Mouse (Mus musculus): Measurements from ENCODE around the gene Alkbh1. TPM values are rescaled to one million over a fixed set of nuclear protein-coding genes. Genes with fewer than 3 reads are reported as not detected.

Gene Alkbh1
- polyA plus RNA-seq, 1 experiment from 2014 or later = 36.1 TPM

- Histone ChIP-seq H3K9me3 (ENCODE audit: control insufficient read depth, low read length) (no peaks in the 10 kb centered on the region), H3K27me3 (ENCODE audit: control insufficient read depth, insufficient read depth, low read length) (no peaks in the 10 kb centered on the region), H3K4me2 (ENCODE audit: low read length) (no peak overlapping the region), H3K27ac (replicated peaks in 1 of 2; ENCODE audit: control insufficient read depth in 1 of 2, insufficient read depth in 1 of 2, low read depth in 2 of 2, low read length in 2 of 2) (no peak overlapping the region), H3K4me3 (ENCODE audit: control insufficient read depth in 1 of 2, insufficient read depth in 1 of 2, low read depth in 1 of 2, low read length in 2 of 2) (no peak overlapping the region), H3K4me1 (ENCODE audit: control insufficient read depth in 2 of 2, insufficient read depth in 2 of 2, low read length in 2 of 2) (no peaks in the 10 kb centered on the region), H3K36me3 (ENCODE audit: control insufficient read depth, insufficient read depth, low read length) (peaks cover 80% of the 10 kb centered on the region), H3K9ac (ENCODE audit: low read length) (no peak overlapping the region)
- WGBS = 79% methylated on average over 6 of the region's 6 CpGs
- ATAC-seq (ENCODE audit: insufficient number of reproducible peaks, insufficient read depth, low FRiP score, low read depth) = no peak
Observed at GRCm38 (mm10) chr12:87464678-87465297, 21.0 kb upstream of the Alkbh1 start.

GRCm38 (mm10) chr12:87449456-87449855 is 5.6 kb upstream of the Alkbh1 start:
- Histone ChIP-seq H3K27ac (replicated peaks in 1 of 2; ENCODE audit: control insufficient read depth in 1 of 2, insufficient read depth in 1 of 2, low read depth in 2 of 2, low read length in 2 of 2) (no peak overlapping the region), H3K4me3 (ENCODE audit: control insufficient read depth in 1 of 2, insufficient read depth in 1 of 2, low read depth in 1 of 2, low read length in 2 of 2) (no peak overlapping the region), H3K4me1 (ENCODE audit: control insufficient read depth in 2 of 2, insufficient read depth in 2 of 2, low read length in 2 of 2) (peaks cover 0 to 3% of the 10 kb centered on the region in 2 experiments; a peak in 1 of 4 replicates), H3K4me2 (ENCODE audit: low read length) (no peak overlapping the region), H3K9me3 (ENCODE audit: control insufficient read depth, low read length) (no peaks in the 10 kb centered on the region), H3K27me3 (ENCODE audit: control insufficient read depth, insufficient read depth, low read length) (no peaks in the 10 kb centered on the region), H3K36me3 (ENCODE audit: control insufficient read depth, insufficient read depth, low read length) (peaks cover 85% of the 10 kb centered on the region), H3K9ac (ENCODE audit: low read length) (no peak overlapping the region)
- no peak for ATAC-seq (ENCODE audit: insufficient number of reproducible peaks, insufficient read depth, low FRiP score, low read depth)
- 86% methylated on average over 9 of the region's 9 CpGs for WGBS

GRCm38 (mm10) chr12:87444211-87444610 is 394 bp upstream of the Alkbh1 start:
- Histone ChIP-seq H3K4me3 (ENCODE audit: control insufficient read depth in 1 of 2, insufficient read depth in 1 of 2, low read depth in 1 of 2, low read length in 2 of 2) (peak overlapping the region; percentile 57 to 99), H3K4me2 (ENCODE audit: low read length) (peak overlapping the region; percentile 81), H3K27me3 (ENCODE audit: control insufficient read depth, insufficient read depth, low read length) (no peaks in the 10 kb centered on the region), H3K9ac (ENCODE audit: low read length) (peak overlapping the region; percentile 98), H3K27ac (replicated peaks in 1 of 2; ENCODE audit: control insufficient read depth in 1 of 2, insufficient read depth in 1 of 2, low read depth in 2 of 2, low read length in 2 of 2) (no peak overlapping the region), H3K36me3 (ENCODE audit: control insufficient read depth, insufficient read depth, low read length) (peaks cover 59% of the 10 kb centered on the region), H3K4me1 (ENCODE audit: control insufficient read depth in 2 of 2, insufficient read depth in 2 of 2, low read length in 2 of 2) (peaks cover 0 to 18% of the 10 kb centered on the region in 2 experiments; a peak in 2 of 4 replicates), H3K9me3 (ENCODE audit: control insufficient read depth, low read length) (no peaks in the 10 kb centered on the region)
- no peak for ATAC-seq (ENCODE audit: insufficient number of reproducible peaks, insufficient read depth, low FRiP score, low read depth)
- 3% methylated on average over 16 of the region's 16 CpGs for WGBS

GRCm38 (mm10) chr12:87443115-87443699 is 610 bp downstream of the Alkbh1 start:
- H3K9ac ChIP-seq (ENCODE audit: low read length) = peak overlapping the region; percentile 98
- peaks cover 59% of the 10 kb centered on the region for H3K36me3 ChIP-seq (ENCODE audit: control insufficient read depth, insufficient read depth, low read length)

GRCm38 (mm10) chr12:87442177-87443114 is 1.4 kb downstream of the Alkbh1 start:
- H3K4me2 ChIP-seq (ENCODE audit: low read length) = peak overlapping the region; percentile 81
- H3K4me1 ChIP-seq (ENCODE audit: control insufficient read depth in 2 of 2, insufficient read depth in 2 of 2, low read length in 2 of 2) = peaks cover 0 to 18% of the 10 kb centered on the region in 2 experiments; a peak in 2 of 4 replicates
- H3K27me3 ChIP-seq (ENCODE audit: control insufficient read depth, insufficient read depth, low read length) = no peaks in the 10 kb centered on the region
- H3K4me3 ChIP-seq (ENCODE audit: control insufficient read depth in 1 of 2, insufficient read depth in 1 of 2, low read depth in 1 of 2, low read length in 2 of 2) = peak overlapping the region; percentile 98 to 99
- peak overlapping the region; percentile 63 to 86 for H3K27ac ChIP-seq (replicated peaks in 1 of 2; ENCODE audit: control insufficient read depth in 1 of 2, insufficient read depth in 1 of 2, low read depth in 2 of 2, low read length in 2 of 2)
- no peak for ATAC-seq (ENCODE audit: insufficient number of reproducible peaks, insufficient read depth, low FRiP score, low read depth)
- H3K9ac ChIP-seq (ENCODE audit: low read length) = peak overlapping the region; percentile 98
- no peaks in the 10 kb centered on the region for H3K9me3 ChIP-seq (ENCODE audit: control insufficient read depth, low read length)
- 20% methylated on average over 12 of the region's 12 CpGs for WGBS
- H3K36me3 ChIP-seq (ENCODE audit: control insufficient read depth, insufficient read depth, low read length) = peaks cover 59% of the 10 kb centered on the region

More at GRCm38 (mm10) chr12:87443115-87443699, 610 bp downstream of the Alkbh1 start:
- Histone ChIP-seq H3K9me3 (ENCODE audit: control insufficient read depth, low read length) (no peaks in the 10 kb centered on the region), H3K4me2 (ENCODE audit: low read length) (peak overlapping the region; percentile 81), H3K4me3 (ENCODE audit: control insufficient read depth in 1 of 2, insufficient read depth in 1 of 2, low read depth in 1 of 2, low read length in 2 of 2) (peak overlapping the region; percentile 98 to 99), H3K27me3 (ENCODE audit: control insufficient read depth, insufficient read depth, low read length) (no peaks in the 10 kb centered on the region), H3K27ac (replicated peaks in 1 of 2; ENCODE audit: control insufficient read depth in 1 of 2, insufficient read depth in 1 of 2, low read depth in 2 of 2, low read length in 2 of 2) (peak overlapping the region; percentile 84 to 86), H3K4me1 (ENCODE audit: control insufficient read depth in 2 of 2, insufficient read depth in 2 of 2, low read length in 2 of 2) (peaks cover 0 to 18% of the 10 kb centered on the region in 2 experiments; a peak in 2 of 4 replicates)
- peak; percentile 65 for ATAC-seq (ENCODE audit: insufficient number of reproducible peaks, insufficient read depth, low FRiP score, low read depth)
- under 1% methylated on average over 33 of the region's 33 CpGs for WGBS

- Histone ChIP-seq H3K4me2 (ENCODE audit: low read length) (no peak overlapping the region), H3K4me1 (ENCODE audit: control insufficient read depth in 2 of 2, insufficient read depth in 2 of 2, low read length in 2 of 2) (no peaks in the 10 kb centered on the region), H3K36me3 (ENCODE audit: control insufficient read depth, insufficient read depth, low read length) (peaks cover 93% of the 10 kb centered on the region), H3K27ac (replicated peaks in 1 of 2; ENCODE audit: control insufficient read depth in 1 of 2, insufficient read depth in 1 of 2, low read depth in 2 of 2, low read length in 2 of 2) (no peak overlapping the region), H3K9me3 (ENCODE audit: control insufficient read depth, low read length) (no peaks in the 10 kb centered on the region), H3K9ac (ENCODE audit: low read length) (no peak overlapping the region), H3K27me3 (ENCODE audit: control insufficient read depth, insufficient read depth, low read length) (no peaks in the 10 kb centered on the region), H3K4me3 (ENCODE audit: control insufficient read depth in 1 of 2, insufficient read depth in 1 of 2, low read depth in 1 of 2, low read length in 2 of 2) (no peak overlapping the region)
- WGBS = 86% methylated on average over 8 of the region's 8 CpGs
- ATAC-seq (ENCODE audit: insufficient number of reproducible peaks, insufficient read depth, low FRiP score, low read depth) = no peak
Observed at GRCm38 (mm10) chr12:87428885-87429284, 14.9 kb downstream of the Alkbh1 start.

- Histone ChIP-seq H3K36me3 (ENCODE audit: control insufficient read depth, insufficient read depth, low read length) (peaks cover 88% of the 10 kb centered on the region), H3K9me3 (ENCODE audit: control insufficient read depth, low read length) (no peaks in the 10 kb centered on the region), H3K27me3 (ENCODE audit: control insufficient read depth, insufficient read depth, low read length) (no peaks in the 10 kb centered on the region), H3K27ac (replicated peaks in 1 of 2; ENCODE audit: control insufficient read depth in 1 of 2, insufficient read depth in 1 of 2, low read depth in 2 of 2, low read length in 2 of 2) (no peak overlapping the region), H3K4me3 (ENCODE audit: control insufficient read depth in 1 of 2, insufficient read depth in 1 of 2, low read depth in 1 of 2, low read length in 2 of 2) (no peak overlapping the region), H3K4me2 (ENCODE audit: low read length) (no peak overlapping the region), H3K4me1 (ENCODE audit: control insufficient read depth in 2 of 2, insufficient read depth in 2 of 2, low read length in 2 of 2) (no peaks in the 10 kb centered on the region), H3K9ac (ENCODE audit: low read length) (no peak overlapping the region)
- 82% methylated on average over 2 of the region's 2 CpGs for WGBS
- no peak for ATAC-seq (ENCODE audit: insufficient number of reproducible peaks, insufficient read depth, low FRiP score, low read depth)
Observed at GRCm38 (mm10) chr12:87428295-87428694, 15.5 kb downstream of the Alkbh1 start.
